Mouse (Mus musculus): ENCODE results near the gene Nedd4. TPM values are rescaled to one million over a fixed set of nuclear protein-coding genes. Genes with fewer than 3 reads are reported as not detected.

Nedd4 gene
- 10 to 100 TPM; 31.6 to 39.9 TPM for total RNA-seq (2023)

DNA sequence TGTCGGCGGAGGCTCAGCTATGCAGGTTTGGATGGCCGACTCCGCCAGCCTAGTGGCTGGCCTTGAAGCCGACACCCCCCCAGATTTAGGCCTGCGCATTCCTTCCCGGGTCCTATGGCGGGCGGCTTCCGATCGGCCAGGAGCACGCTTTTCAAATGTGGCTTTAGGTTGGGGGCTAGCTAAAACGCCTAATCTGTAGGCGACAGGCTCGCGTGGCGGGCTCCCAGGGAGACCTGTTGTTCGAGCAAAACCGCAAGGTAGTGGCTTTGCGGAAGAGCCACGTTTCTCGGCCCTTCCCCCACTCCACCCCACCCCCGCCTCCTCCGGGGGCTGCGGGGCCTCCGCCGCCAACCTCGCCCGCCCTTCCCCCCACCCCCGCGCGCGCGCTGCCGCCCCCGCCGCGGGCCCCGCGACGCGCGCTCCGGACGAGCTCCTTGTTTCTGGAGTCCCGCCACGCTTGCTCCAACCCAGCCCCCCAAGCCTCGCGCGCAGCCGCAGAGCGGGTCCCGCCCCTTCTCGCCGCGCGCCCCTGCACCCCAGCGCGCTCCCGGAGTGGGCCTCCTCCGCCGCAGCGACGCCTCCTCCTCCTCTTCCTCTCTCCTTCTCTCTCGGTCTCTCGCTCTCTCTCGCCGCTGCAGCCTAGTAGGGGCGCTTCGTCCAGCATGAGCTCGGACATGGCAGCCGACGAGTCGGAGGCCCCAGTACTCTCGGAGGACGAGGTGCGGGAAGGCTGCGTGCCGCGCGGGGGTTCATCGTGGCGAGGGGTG, at the start of gene Nedd4:
Gene Nedd4, plus strand, starts transcription at position 452 of the 767 bp plus-strand sequence.

Other genes starting within 250 kb of the Nedd4 start
- gene Mns1, start 224.3 kb upstream of the Nedd4 start, total RNA-seq (2023): 1 to 10 TPM; 2.8 to 4.1 TPM
- 10 to 100 TPM; 19.0 to 20.6 TPM for gene Tex9, start 170.1 kb upstream of the Nedd4 start, total RNA-seq (2023)
- gene Rfx7, start 130.1 kb upstream of the Nedd4 start, total RNA-seq (2023): 10 to 100 TPM; 83.4 to 86.1 TPM
- gene Prtg, start 144.5 kb downstream of the Nedd4 start, total RNA-seq (2023): under 1 TPM; 0.09 TPM